ENCODE assay signal across 20 mouse cellular contexts in genomic region chr1:37378095-37378494, GRCm38 (mm10). TPM values are rescaled to one million over a fixed set of nuclear protein-coding genes. Genes with fewer than 3 reads are reported as not detected.
DNase-seq lines count a peak whose midpoint lies in the region; ATAC-seq and TF ChIP-seq lines count a peak whose summit lies in the region.
"Had no signal": no experiment of that assay in that cellular context is flagged by ENCODE, and none has a peak within 500 bp of the region (broad histone marks: within the 10 kb centered on the region; RNA-seq: fewer than 3 reads in every experiment).

No protein-coding gene starts in this region.

- intact Hi-C loops in left cerebral cortex, adult 2 months (cut with DNase I): no loop called here

- ATAC-seq in frontal cortex, adult (ENCODE audit: low TSS enrichment): peak; percentile 46
- no peak for ATAC-seq in erythroblast, adult 5-6 weeks (replicated peaks; ENCODE audit: low FRiP score, poor library complexity, severe bottlenecking)
- ATAC-seq: activated CD4-positive, CD25-positive, alpha-beta regulatory T cell, adult 4 months; CD4-positive, CD25-positive, alpha-beta regulatory T cell, adult 4 months; Patski had no signal

- no peak overlapping the region for H3K4me3 ChIP-seq in left cerebral cortex, adult 2 months

- TF ChIP-seq CTCF in left cerebral cortex, adult 2 months (IDR thresholded peaks at IDR 0.05): no peak

- H3K27ac ChIP-seq in left cerebral cortex, adult 2 months: 0 out of 2 replicates have a peak overlapping the region, but pooled peaks have one; percentile 19

- no peak for DNase-seq in frontal cortex, postnatal 10 days (ENCODE audit: low spot score in 2 of 2)
- no peak for DNase-seq in left cerebral cortex, adult 2 months (ENCODE audit: extremely low spot score in 1 of 2, low spot score in 2 of 2)
- no peak for DNase-seq in left cerebral cortex, adult 8-10 months (ENCODE audit: low spot score in 2 of 2)
- peak; percentile 67 for DNase-seq in right cerebral cortex, adult 18-20 months
- no peak for DNase-seq in right cerebral cortex, postnatal 4 days
- peak; percentile 62 for DNase-seq in brain, adult 2 months (ENCODE audit: low read depth, low spot score)
- DNase-seq: adrenal gland, adult 2 months; adrenal gland, adult 8-10 months; adrenal gland, postnatal 10 days; adrenal gland, postnatal 14 days; adrenal gland, postnatal 25 days; adrenal gland, postnatal 36 days; B cell, adult 2 months; cerebellum, adult 11 months; cerebellum, adult 18-20 months had no signal

RNA-seq across cellular contexts. Expression of gene Coa5, which starts 51.8 kb away (rescaled TPM):
- 10 to 100 TPM; 63.5 to 64.2 TPM for total RNA-seq in left cerebral cortex, adult 2 months (2021)
- total RNA-seq in left cerebral cortex, adult 8-10 months (2022): 10 to 100 TPM; 63.5 to 76.8 (median 70.0) TPM
- 19.8 and 25.1 TPM in 2 replicates for total RNA-seq in erythroblast, adult 5-6 weeks (2015; ENCODE audit: low replicate concordance)
- 12.4 and 14.8 TPM in 2 replicates for total RNA-seq in erythroblast, adult 5-6 weeks (2017; ENCODE audit: low replicate concordance)

RNA-seq across cellular contexts. Expression of gene Unc50, which starts 51.8 kb away (rescaled TPM):
- 10 to 100 TPM; 55.5 to 59.7 TPM for total RNA-seq in left cerebral cortex, adult 2 months (2021)
- total RNA-seq in left cerebral cortex, adult 8-10 months (2022): 10 to 100 TPM; 52.7 to 71.7 (median 57.1) TPM
- total RNA-seq in erythroblast, adult 5-6 weeks (2015; ENCODE audit: low replicate concordance): 29.9 and 44.0 TPM in 2 replicates
- total RNA-seq in erythroblast, adult 5-6 weeks (2017; ENCODE audit: low replicate concordance): 23.2 and 44.2 TPM in 2 replicates

Comparison
In these comparisons a context has a peak if more than half of its experiments do, and no peak if none do; other contexts are left out.
1. DNase-seq: peak in right cerebral cortex, adult 18-20 months (single experiment) and brain, adult 2 months (single experiment); none in frontal cortex, postnatal 10 days (0 of 2), left cerebral cortex, adult 2 months (0 of 2), left cerebral cortex, adult 8-10 months (0 of 2) and right cerebral cortex, postnatal 4 days (single experiment).